Mouse (Mus musculus) fat pad, adult 2 months (tissue): ENCODE measurements at regions not wholly inside any gene's neighbourhood (a gene's known extent, or its start where the extent isn't known, plus 50 kb on each side); places are given as distances from the start of the nearest gene placed in this dataset.
A peak's percentile ranks its signal among the peaks of the same experiment; 100 is the strongest.

ENCODE experiments used
- DNase-seq: peaks from one replicate; pipeline ENCODE4 v3.0.0-alpha.2; 2011; ENCODE audit warnings: low read depth, low spot score; ENCODE audit errors: extremely low read depth

- no peak for DNase-seq
Observed at GRCm38 (mm10) chr12:54459462-54460134, 196.8 kb downstream of the Sptssa start.

GRCm38 (mm10) chr12:54456731-54457130, 199.6 kb downstream of the Sptssa start:
- DNase-seq, result no peak

GRCm38 (mm10) chr12:54454606-54455005, 201.8 kb downstream of the Sptssa start:
- no peak for DNase-seq

DNA sequence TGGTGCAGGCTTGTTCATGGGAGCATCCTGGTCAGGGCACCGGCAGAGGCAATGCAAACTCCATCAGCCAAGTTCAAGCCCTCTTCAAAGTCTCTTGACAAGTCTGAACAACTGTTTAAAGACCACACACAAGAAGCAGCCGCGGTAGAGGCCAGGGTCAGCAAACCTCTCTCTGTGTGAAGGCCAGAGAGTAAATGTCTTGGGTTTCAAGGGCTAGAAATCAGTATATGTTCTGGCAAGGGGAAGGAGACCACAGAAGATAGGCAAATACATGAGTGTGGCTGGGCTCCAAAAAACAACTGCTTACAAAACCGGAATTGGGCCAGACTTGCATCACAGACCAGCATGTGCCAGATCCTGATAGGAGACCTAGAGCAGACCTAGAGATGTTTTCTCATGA, 203.0 kb downstream of the Sptssa start:
- peak; percentile 23 for DNase-seq

DNA sequence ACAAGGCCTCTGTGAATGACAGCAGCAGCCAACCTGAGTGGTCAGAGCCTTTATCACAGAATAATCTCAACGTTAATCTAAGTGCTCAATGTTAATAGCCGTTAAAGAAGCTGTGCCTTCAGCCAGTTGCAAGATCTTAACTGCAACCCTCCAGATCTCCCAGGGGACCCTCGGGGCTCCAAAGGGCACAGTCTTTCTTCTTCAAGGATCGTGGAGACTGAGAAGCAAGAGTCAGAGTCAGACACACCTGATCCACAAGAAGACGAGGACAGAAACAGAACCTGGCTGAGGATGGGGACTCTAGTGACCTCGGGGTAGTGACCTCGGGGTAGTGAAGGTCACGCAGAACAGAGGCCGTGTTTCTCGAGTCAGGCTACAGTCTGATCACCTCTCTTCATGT, 206.0 kb downstream of the Sptssa start:
- DNase-seq, result no peak

DNA sequence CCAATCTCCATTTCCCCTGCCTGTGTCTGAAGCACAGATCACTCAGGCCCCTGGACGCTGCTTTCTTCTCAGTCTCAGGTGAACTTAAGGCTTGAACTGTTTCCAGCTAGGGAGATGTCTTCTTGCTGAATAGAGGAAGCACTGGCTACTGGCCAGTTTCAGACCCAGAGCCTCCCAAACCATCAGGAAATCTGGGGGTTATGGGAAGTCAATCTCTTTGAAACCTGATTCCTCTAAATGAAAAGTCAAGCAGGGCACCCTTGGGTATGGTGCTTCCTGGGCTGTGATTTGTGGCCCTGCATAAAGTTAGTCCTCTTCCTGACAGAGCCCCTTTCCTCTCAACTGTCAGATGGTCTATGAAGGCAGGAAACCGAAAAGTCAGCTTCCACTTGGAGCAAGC, 208.2 kb downstream of the Sptssa start:
- no peak for DNase-seq

DNA sequence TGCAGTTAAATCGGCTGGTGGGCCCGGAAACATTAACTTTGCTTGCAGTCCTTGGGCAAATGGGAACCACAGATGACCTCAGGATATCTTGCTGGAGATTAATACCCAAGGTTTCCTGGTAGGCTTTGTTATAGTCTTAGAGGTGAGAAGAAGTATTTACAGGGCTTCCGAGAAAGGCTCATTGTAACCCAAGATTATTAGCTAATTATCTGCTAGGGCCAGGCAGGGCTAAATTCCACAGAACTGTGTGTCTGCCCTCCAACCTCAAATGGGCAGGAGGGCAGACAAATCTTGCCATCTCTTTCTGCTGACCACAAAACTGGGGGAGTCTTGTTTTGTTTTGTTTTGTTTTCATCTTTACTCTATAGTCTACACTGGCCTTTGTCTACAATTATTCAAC, 209.0 kb downstream of the Sptssa start:
- no peak for DNase-seq

DNA sequence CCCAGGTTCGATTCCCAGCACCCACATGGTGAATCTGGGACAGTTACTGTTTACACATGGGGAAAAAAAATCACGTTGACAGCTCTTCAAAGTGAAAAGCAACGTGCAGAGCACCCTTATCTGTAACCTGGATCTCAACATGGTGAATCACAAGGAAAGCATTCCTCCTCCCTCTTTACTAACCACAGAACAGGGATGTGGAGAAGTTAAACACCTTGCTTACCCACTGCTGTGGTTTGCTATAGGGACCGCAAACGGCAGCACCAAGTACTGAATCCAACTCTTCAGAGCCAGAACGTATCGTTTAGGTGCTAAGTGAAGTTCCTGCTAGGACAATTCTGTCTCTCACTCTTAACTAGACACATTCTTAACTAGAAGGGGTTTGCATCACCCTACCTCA, 210.0 kb downstream of the Sptssa start:
- no peak for DNase-seq

GRCm38 (mm10) chr12:54444416-54444815, 212.0 kb downstream of the Sptssa start:
- DNase-seq, result no peak

DNA sequence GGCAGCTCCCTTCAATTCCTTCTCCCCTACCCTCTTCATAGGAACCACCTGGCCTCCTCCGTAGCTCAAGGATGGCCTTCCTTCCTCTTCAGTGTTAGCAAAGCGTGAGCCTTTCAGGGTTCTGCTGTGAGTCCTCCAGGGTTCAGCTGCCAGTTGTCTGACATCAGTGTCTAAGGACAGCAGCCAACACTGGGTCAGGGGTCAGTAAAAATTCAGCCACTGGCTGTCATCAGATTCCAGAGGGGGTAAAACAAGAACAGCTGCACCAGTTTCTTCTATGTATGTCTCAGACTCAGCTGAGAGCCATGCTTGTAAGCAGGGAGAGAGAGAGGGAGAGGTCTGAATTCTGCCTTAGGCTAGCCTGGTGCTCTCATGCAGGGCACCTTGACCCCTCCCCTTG, 213.1 kb downstream of the Sptssa start:
- no peak for DNase-seq

GRCm38 (mm10) chr12:54442408-54442807, 214.0 kb downstream of the Sptssa start:
- DNase-seq, result no peak

- DNase-seq, result no peak
Observed at GRCm38 (mm10) chr12:54440851-54441593, 215.4 kb downstream of the Sptssa start.

DNA sequence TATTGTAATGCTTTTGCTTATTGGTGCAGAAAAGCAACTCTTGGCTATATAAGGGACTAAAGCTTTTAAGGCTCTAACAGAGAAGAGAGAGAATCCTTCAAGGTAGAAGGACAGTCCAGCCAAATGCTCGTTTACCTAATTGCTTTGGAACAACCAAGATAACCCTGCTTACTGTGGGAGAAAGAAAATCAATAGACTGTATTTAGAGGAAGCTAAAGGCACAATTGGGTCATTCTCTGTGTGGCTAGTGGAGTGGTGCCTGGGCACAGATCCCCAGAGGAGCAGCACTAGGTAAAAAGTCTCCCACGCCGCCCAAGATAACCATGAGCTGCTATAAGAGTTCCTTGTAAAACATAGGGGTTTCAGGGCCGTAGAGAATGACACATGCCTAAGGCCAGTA, 217.6 kb downstream of the Sptssa start:
- no peak for DNase-seq

DNA sequence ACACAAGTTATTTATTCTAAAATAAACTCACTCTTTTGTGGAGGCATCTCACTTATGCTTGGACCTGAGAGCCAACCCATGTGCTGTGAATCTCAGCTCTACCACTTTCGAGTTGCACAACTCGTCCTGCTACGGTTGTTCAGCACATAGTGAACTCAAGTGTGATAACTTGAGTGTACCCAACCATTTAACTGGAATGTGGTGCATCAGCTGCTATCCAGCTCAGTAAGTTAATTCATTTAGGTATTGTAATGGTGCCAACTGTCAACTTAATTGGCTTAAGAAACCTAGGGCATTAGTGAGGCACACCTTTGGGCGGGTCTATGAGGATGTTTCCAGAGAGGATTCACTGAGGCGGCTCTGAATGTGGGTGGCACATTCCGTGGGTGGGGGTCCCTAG, 221.6 kb upstream of the Egln3 start:
- no peak for DNase-seq

- DNase-seq, result no peak
Observed at GRCm38 (mm10) chr12:54414829-54415228, 211.2 kb upstream of the Egln3 start.

- DNase-seq, result peak; percentile 2
Observed at GRCm38 (mm10) chr12:54414201-54414600, 210.5 kb upstream of the Egln3 start.

DNA sequence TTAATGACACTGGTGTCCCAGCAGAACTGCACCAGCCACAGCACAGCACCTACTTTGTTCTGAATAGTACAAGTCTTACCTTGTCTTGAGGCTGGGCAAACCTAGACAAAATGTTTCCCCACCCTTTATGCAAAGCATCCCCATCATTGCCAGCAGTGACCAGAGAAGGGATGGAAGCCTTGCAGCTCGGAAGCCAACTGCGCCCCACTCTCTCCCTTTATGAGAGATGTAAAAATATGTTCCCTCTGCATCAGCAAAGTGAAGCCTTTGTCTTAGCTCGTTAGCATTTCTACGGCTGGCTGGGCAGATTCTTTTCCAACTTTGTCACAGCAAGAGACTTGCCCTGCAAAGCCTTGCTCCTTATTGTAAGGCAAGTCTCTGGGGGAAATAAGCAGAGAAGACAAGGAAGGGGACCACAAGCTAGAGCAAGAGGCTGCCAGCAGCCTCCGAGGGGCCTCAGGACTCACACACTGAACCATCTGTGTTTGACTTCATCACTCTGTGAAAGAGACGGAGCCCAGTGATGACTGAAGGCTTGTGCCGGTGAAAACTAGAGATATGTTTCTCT, 206.5 kb upstream of the Egln3 start:
- no peak for DNase-seq

DNA sequence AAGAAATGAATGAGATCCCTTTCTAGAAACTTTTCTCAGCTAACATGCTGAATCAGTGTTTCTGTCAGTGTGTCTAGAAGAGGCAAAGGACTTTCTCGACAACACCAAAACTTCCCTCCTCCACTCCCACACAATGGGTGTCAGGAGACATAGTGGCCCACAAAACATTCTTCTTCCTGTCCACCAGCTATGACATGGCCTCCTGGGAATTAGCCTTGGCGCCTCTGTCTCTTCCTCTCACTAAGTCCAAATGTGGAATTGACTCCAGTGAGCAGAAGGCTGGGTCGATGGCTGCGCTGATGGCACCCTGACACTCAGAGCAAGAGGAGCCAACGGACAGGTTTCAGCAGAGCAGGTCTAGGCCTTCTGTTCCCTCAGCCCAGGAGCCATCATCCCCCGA, 205.2 kb upstream of the Egln3 start:
- DNase-seq, result no peak

DNA sequence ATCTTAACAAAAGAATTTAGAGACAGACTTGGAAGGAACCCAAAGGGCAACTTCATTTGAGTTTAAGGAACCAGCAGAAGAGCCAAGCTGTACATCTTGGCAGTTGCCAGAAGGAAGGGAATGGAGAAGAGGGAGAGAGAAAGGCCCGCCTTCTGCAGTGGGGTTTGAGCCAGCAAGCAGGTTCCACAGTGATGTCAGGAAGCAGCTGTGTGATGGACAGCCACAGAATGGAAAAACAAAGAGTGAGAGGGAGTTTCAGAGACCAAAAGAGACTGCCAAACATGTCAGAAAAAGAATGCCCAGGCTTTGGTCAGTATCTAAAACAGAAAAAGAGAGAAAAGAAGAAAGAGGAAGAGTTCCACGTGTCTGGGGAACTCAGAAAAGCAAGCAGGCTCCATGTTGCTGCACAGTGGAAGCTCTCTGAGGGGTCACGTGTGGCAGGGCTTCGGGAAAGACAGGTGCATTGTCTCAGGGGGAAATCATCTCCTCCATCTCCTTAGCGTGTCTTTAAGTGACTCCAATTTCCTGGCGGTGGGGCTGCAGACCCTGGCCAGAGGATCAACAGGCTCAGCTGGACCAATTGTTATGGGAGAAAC, 203.7 kb upstream of the Egln3 start:
- DNase-seq, result no peak

GRCm38 (mm10) chr12:54405066-54405465, 201.4 kb upstream of the Egln3 start:
- no peak for DNase-seq

DNA sequence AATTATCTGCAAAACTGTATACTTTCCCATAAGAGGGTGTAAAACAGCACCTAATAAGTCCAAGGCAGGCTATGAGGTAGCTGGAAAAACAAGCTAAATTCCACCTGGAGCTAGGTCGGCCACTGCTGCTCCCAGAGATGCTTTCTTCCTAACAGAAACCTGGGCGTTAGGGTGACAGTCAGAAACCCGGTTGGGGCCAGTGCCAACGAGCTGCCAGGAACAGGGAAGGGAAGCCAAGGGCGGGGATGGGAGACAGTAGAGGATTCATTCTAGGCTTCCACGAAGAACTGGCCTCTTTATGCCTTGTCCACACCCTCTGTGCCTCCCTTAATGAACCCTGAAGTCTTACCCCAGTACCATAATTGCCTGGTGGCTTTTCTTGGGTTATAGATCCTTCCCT, 198.9 kb upstream of the Egln3 start:
- DNase-seq, result no peak

DNA sequence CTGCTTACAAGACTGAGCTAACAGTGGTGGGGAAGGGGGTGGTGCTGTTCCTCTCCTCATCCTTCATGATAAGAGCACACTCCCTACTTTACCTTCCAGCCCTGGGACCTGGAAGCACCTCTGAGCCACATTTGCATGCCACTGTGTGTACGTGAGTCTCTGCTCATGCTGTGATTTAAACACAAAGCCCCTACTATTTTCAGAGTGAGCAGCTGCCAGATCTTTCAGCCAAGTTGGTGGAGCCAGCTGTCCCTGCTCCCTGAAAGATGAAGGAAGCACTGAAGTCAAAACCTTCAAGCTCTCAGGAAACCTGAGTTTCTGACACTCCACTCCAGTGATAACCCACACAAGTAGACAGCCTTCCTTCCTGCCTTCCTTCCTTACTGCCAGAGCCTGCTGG, 198.0 kb upstream of the Egln3 start:
- DNase-seq, result no peak
